Mouse (Mus musculus): ENCODE data around the gene Dysf. TPM values are rescaled to one million over a fixed set of nuclear protein-coding genes. Genes with fewer than 3 reads are reported as not detected.
"Not testable (repeated sequence)": the region's sequence is repeated elsewhere in the genome, so short reads cannot be mapped to it uniquely, and the experiment has no call there.

The Dysf gene
- polyA plus RNA-seq, 1 experiment, result 7.8 TPM

- Histone ChIP-seq H3K4me3 (ENCODE audit: extremely low read depth, insufficient read depth, insufficient read length) (no peak overlapping the region), H3K36me3 (ENCODE audit: control insufficient read depth, insufficient read depth, low read length) (no peaks in the 10 kb centered on the region), H3K27me3 (ENCODE audit: control insufficient read depth, insufficient read depth, low read length) (no peaks in the 10 kb centered on the region; the same call in 1 of the 2 replicates), H3K4me1 (ENCODE audit: control insufficient read depth, insufficient read depth, insufficient read length) (no peaks in the 10 kb centered on the region), H3K27ac (ENCODE audit: insufficient read depth, low read length) (no peak overlapping the region)
- no peak for TF ChIP-seq CTCF (IDR thresholded peaks at IDR 0.05; ENCODE audit: extremely low read depth, insufficient read depth, insufficient read length, insufficient replicate concordance)
- no peak for TF ChIP-seq POLR2A (IDR thresholded peaks at IDR 0.05; ENCODE audit: low read depth, low read length)
- 88% methylated on average over 3 of the region's 3 CpGs for WGBS
- DNase-seq (ENCODE audit: low read depth in 1 of 2, low spot score in 2 of 2), result no peak
Measured at GRCm38 (mm10) chr6:84021990-84022389, 13.6 kb downstream of the Dysf start.

DNA sequence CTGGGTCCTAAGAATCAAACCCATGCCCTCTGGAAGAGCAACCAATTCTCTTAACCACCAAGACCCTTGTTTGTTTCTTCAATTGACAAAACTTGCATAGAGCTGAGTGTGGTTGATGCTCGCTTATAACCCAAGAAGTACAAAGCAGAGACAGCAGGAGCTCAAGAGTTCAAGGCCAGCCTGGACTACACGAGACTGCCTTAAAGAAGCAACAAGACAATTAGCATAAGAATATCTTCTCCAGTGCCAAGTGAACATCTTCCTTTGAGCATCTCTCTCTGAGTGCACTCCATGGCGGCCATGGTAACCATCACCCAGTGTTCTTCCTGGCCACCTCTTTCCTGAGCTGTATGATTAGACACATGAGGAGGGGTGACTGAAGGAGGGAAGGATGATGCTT, 17.2 kb downstream of the Dysf start:
- H3K4me1 ChIP-seq (ENCODE audit: control insufficient read depth, insufficient read depth, insufficient read length), result no peaks in the 10 kb centered on the region
- H3K4me3 ChIP-seq (ENCODE audit: extremely low read depth, insufficient read depth, insufficient read length), result no peak overlapping the region
- DNase-seq (ENCODE audit: low read depth in 1 of 2, low spot score in 2 of 2), result no peak
- no peak overlapping the region for H3K27ac ChIP-seq (ENCODE audit: insufficient read depth, low read length)
- H3K27me3 ChIP-seq (ENCODE audit: control insufficient read depth, insufficient read depth, low read length), result no peaks in the 10 kb centered on the region; the same call in 1 of the 2 replicates
- no peaks in the 10 kb centered on the region for H3K36me3 ChIP-seq (ENCODE audit: control insufficient read depth, insufficient read depth, low read length)
- WGBS, result 82% methylated on average over 3 of the region's 3 CpGs
- no peak for TF ChIP-seq POLR2A (IDR thresholded peaks at IDR 0.05; ENCODE audit: low read depth, low read length)
- TF ChIP-seq CTCF (IDR thresholded peaks at IDR 0.05; ENCODE audit: extremely low read depth, insufficient read depth, insufficient read length, insufficient replicate concordance), result no peak

- no peak for DNase-seq (ENCODE audit: low read depth in 1 of 2, low spot score in 2 of 2)
- Histone ChIP-seq H3K36me3 (ENCODE audit: control insufficient read depth, insufficient read depth, low read length) (no peaks in the 10 kb centered on the region), H3K4me3 (ENCODE audit: extremely low read depth, insufficient read depth, insufficient read length) (no peak overlapping the region), H3K4me1 (ENCODE audit: control insufficient read depth, insufficient read depth, insufficient read length) (no peaks in the 10 kb centered on the region), H3K27me3 (ENCODE audit: control insufficient read depth, insufficient read depth, low read length) (no peaks in the 10 kb centered on the region), H3K27ac (ENCODE audit: insufficient read depth, low read length) (no peak overlapping the region)
- no peak for TF ChIP-seq CTCF (IDR thresholded peaks at IDR 0.05; ENCODE audit: extremely low read depth, insufficient read depth, insufficient read length, insufficient replicate concordance)
- no peak for TF ChIP-seq POLR2A (IDR thresholded peaks at IDR 0.05; ENCODE audit: low read depth, low read length)
Measured at GRCm38 (mm10) chr6:84028791-84029190, 20.4 kb downstream of the Dysf start.

DNA sequence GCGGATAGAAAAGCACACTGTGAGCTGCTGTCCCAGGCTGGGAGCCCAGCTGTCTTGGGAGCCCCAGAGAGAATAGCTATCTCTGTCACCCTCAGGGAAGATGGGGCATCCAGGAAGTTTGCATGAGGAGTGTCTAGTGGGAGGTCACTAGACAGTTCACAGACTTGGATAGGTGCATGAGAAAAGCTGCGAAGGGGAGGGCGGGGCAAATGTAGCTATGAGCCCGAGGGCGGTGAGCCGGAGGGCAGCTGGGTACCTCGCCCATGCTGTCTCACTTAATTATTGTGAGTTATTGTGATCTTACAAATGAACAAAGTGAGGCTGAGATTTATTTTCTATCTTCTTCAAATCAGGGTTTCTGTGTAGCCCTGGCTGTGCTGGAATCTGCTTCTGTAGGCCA, 21.4 kb downstream of the Dysf start:
- 89% methylated on average over 7 of the region's 7 CpGs for WGBS
- DNase-seq (ENCODE audit: low read depth in 1 of 2, low spot score in 2 of 2), result no peak
- no peaks in the 10 kb centered on the region for H3K4me1 ChIP-seq (ENCODE audit: control insufficient read depth, insufficient read depth, insufficient read length)
- H3K36me3 ChIP-seq (ENCODE audit: control insufficient read depth, insufficient read depth, low read length), result no peaks in the 10 kb centered on the region
- H3K27ac ChIP-seq (ENCODE audit: insufficient read depth, low read length), result no peak overlapping the region
- no peak overlapping the region for H3K4me3 ChIP-seq (ENCODE audit: extremely low read depth, insufficient read depth, insufficient read length)
- no peaks in the 10 kb centered on the region for H3K27me3 ChIP-seq (ENCODE audit: control insufficient read depth, insufficient read depth, low read length)
- TF ChIP-seq POLR2A (IDR thresholded peaks at IDR 0.05; ENCODE audit: low read depth, low read length) (no peak), CTCF (IDR thresholded peaks at IDR 0.05; ENCODE audit: extremely low read depth, insufficient read depth, insufficient read length, insufficient replicate concordance) (no peak)

DNA sequence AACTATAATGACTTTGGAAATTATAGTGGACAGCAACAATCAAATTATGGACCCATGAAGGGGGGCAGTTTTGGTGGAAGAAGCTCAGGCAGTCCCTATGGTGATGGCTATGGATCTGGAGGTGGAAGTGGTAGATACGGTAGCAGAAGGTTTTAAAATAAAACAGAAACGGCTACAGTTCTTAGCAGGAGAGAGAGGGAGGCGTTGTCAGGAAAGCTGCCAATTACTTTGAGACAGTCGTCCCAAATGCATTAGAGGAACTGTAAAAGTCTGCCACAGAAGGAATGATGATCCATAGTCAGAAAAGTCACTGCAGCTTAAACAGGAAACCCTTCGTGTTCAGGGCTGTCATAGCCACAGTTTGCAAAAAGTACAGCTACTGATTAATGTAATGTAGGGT, 24.1 kb downstream of the Dysf start:
- H3K4me3 ChIP-seq (ENCODE audit: extremely low read depth, insufficient read depth, insufficient read length); DNase-seq (ENCODE audit: low read depth in 1 of 2, low spot score in 2 of 2); H3K27me3 ChIP-seq (ENCODE audit: control insufficient read depth, insufficient read depth, low read length); H3K4me1 ChIP-seq (ENCODE audit: control insufficient read depth, insufficient read depth, insufficient read length); H3K27ac ChIP-seq (ENCODE audit: insufficient read depth, low read length); H3K36me3 ChIP-seq (ENCODE audit: control insufficient read depth, insufficient read depth, low read length): not testable (repeated sequence)
- WGBS, result 39% methylated on average over 5 of the region's 5 CpGs

- H3K27me3 ChIP-seq (ENCODE audit: control insufficient read depth, insufficient read depth, low read length), result no peaks in the 10 kb centered on the region
- peak overlapping the region; percentile 14; the same call in 1 of the 2 replicates for H3K27ac ChIP-seq (ENCODE audit: insufficient read depth, low read length)
- H3K4me3 ChIP-seq (ENCODE audit: extremely low read depth, insufficient read depth, insufficient read length), result no peak overlapping the region
- no peaks in the 10 kb centered on the region for H3K36me3 ChIP-seq (ENCODE audit: control insufficient read depth, insufficient read depth, low read length)
- H3K4me1 ChIP-seq (ENCODE audit: control insufficient read depth, insufficient read depth, insufficient read length), result no peaks in the 10 kb centered on the region
- 86% methylated on average over 6 of the region's 6 CpGs for WGBS
- TF ChIP-seq POLR2A (IDR thresholded peaks at IDR 0.05; ENCODE audit: low read depth, low read length), result no peak
- TF ChIP-seq CTCF (IDR thresholded peaks at IDR 0.05; ENCODE audit: extremely low read depth, insufficient read depth, insufficient read length, insufficient replicate concordance), result no peak
- no peak for DNase-seq (ENCODE audit: low read depth in 1 of 2, low spot score in 2 of 2)
Measured at GRCm38 (mm10) chr6:84043251-84043940, 35.0 kb downstream of the Dysf start.

- Histone ChIP-seq H3K4me3 (ENCODE audit: extremely low read depth, insufficient read depth, insufficient read length) (no peak overlapping the region), H3K4me1 (ENCODE audit: control insufficient read depth, insufficient read depth, insufficient read length) (no peaks in the 10 kb centered on the region), H3K27ac (ENCODE audit: insufficient read depth, low read length) (no peak overlapping the region), H3K27me3 (ENCODE audit: control insufficient read depth, insufficient read depth, low read length) (no peaks in the 10 kb centered on the region), H3K36me3 (ENCODE audit: control insufficient read depth, insufficient read depth, low read length) (no peaks in the 10 kb centered on the region)
- DNase-seq (ENCODE audit: low read depth in 1 of 2, low spot score in 2 of 2), result no peak
- no peak for TF ChIP-seq CTCF (IDR thresholded peaks at IDR 0.05; ENCODE audit: extremely low read depth, insufficient read depth, insufficient read length, insufficient replicate concordance)
- TF ChIP-seq POLR2A (IDR thresholded peaks at IDR 0.05; ENCODE audit: low read depth, low read length), result no peak
- 90% methylated on average over 3 of the region's 3 CpGs for WGBS
Measured at GRCm38 (mm10) chr6:84044679-84045078, 36.3 kb downstream of the Dysf start.
